Mouse (Mus musculus): Measurements from ENCODE around the gene Necab2. TPM values are rescaled to one million over a fixed set of nuclear protein-coding genes. Genes with fewer than 3 reads are reported as not detected.
A peak's percentile ranks its signal among the peaks of the same experiment; 100 is the strongest.

Necab2 gene
- polyA plus RNA-seq, 1 experiment from 2014 or later = 0.79 TPM

DNA sequence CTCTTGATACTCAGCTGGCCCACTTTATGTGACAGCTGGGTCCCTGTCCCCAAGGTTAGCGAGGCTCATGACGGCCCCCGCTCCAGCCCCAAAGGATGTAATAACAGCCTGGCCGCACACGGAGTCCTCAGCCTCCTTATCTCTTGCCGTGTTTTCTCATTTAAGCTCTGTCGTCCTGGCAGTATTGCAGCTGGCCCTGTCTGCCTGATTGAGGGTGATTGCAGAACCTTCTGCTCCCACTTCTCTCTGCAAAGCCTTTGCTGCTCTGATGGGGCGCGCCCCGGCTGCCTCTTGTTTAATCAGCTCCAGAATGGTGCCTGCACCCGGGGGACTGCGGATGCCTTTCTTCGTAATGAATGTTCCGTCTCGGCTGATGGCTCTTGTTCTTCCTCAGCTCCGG, 13.2 kb downstream of the Necab2 start:
- H3K27ac ChIP-seq (replicated peaks) = no peak overlapping the region
- no peak for ATAC-seq (ENCODE audit: extremely low read depth, insufficient number of reproducible peaks, low FRiP score, low TSS enrichment)
- H3K9me3 ChIP-seq = no peaks in the 10 kb centered on the region
- H3K9ac ChIP-seq = 0 out of 2 replicates have a peak overlapping the region, but pooled peaks have one; percentile 17
- H3K4me1 ChIP-seq = peaks cover 32% of the 10 kb centered on the region
- peak overlapping the region; percentile 54 for H3K4me2 ChIP-seq
- peaks cover 48% of the 10 kb centered on the region for H3K27me3 ChIP-seq (replicated peaks)
- no peaks in the 10 kb centered on the region for H3K36me3 ChIP-seq
- WGBS = 27% methylated on average over 16 of the region's 16 CpGs
- H3K4me3 ChIP-seq = 0 out of 2 replicates have a peak overlapping the region, but pooled peaks have one; percentile 13

DNA sequence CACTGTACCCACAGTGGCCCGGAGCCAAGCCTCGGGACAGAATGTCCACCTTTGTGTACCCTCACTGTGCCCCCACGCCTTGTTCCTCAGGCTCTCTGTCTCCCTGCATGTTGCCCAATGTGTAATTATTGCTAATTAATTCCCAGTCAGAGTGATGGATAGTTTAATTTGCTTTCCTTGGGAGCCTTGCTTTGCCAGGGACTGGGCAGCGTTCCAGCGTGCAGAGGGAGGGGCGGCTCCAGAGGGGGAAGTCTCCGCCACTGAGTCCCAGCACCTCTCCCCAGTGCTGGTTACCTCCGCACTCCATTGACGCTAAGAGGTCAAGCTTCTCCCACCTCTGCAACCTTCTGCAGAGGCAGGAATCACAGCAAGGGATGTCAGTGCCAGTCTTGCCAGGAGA, 14.8 kb downstream of the Necab2 start:
- WGBS = 74% methylated on average over 9 of the region's 9 CpGs
- Histone ChIP-seq H3K27ac (replicated peaks) (no peak overlapping the region), H3K36me3 (no peaks in the 10 kb centered on the region), H3K4me3 (no peak overlapping the region), H3K27me3 (replicated peaks) (peaks cover 63% of the 10 kb centered on the region), H3K4me2 (no peak overlapping the region), H3K9me3 (no peaks in the 10 kb centered on the region), H3K9ac (no peak overlapping the region), H3K4me1 (peaks cover 34% of the 10 kb centered on the region)
- ATAC-seq (ENCODE audit: extremely low read depth, insufficient number of reproducible peaks, low FRiP score, low TSS enrichment) = no peak

DNA sequence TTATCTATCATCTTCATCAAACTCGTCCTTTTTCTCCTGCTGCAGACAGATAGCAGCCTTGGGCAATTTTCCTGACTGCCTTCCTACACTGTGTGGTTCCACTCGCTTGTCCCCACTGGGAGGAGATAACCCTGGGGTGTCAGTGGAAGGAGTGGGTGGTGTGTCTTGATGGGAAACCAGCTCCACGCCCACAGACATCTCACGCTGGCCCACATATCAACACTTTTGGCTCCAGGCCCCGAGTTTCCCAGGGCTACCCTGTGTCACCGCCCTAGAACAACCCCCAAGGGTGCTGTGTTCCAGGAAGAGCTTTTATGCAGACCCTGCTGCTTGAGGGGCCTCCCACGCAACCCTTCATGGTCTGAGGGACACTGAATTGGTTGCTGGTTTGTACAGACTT, 17.2 kb downstream of the Necab2 start:
- Histone ChIP-seq H3K4me2 (no peak overlapping the region), H3K27ac (replicated peaks) (no peak overlapping the region), H3K9ac (no peak overlapping the region), H3K27me3 (replicated peaks) (peaks cover 72% of the 10 kb centered on the region), H3K9me3 (no peaks in the 10 kb centered on the region), H3K36me3 (no peaks in the 10 kb centered on the region), H3K4me1 (peaks cover 33% of the 10 kb centered on the region), H3K4me3 (no peak overlapping the region)
- WGBS = 44% methylated on average over 7 of the region's 7 CpGs
- no peak for ATAC-seq (ENCODE audit: extremely low read depth, insufficient number of reproducible peaks, low FRiP score, low TSS enrichment)

DNA sequence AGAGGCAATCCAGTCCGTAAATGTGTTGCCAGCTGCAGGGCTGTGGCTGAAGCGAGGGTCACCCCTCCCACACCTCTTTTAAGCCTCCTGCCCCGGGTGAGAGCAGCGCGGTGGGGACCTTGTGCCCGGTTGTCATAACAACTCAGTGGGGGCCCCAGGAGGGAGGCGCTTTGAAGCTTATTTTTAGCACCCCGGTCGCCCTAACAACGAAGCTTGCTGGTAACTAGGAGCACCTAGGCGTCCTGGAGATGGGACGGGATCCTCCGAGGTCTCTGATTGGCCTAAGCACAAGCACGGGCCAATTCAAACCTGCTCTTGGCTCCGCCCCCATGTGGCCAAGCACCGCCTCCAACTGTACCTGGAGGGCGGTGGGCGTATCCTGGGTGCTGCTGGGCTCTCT, 19.6 kb downstream of the Necab2 start:
- WGBS = 1% methylated on average over 18 of the region's 18 CpGs
- no peaks in the 10 kb centered on the region for H3K36me3 ChIP-seq

DNA sequence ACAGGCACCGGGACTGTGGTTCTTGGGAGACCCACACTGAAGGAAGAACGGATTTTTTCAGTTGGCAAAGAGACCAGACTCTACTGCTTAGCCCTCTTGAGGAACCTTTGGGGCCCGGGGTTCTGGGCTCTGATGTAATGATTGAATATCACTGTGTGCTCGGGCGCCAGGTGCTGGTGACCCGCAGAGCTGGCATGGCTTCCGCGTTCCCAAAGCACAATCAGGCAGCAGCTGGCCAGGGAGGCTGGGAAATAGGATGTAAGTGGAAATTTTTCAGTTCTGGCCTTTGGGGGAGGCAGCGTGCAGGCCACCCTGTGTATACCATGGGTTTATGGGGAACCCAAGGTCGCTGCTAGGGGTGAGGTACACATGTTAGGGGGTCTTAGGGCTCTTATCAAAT, 20.3 kb downstream of the Necab2 start:
- 67% methylated on average over 10 of the region's 10 CpGs for WGBS
- peaks cover 75% of the 10 kb centered on the region for H3K27me3 ChIP-seq (replicated peaks)
- H3K9me3 ChIP-seq = no peaks in the 10 kb centered on the region
- H3K4me1 ChIP-seq = peaks cover 25% of the 10 kb centered on the region
- H3K27ac ChIP-seq (replicated peaks) = no peak overlapping the region
- no peak overlapping the region for H3K4me2 ChIP-seq
- no peaks in the 10 kb centered on the region for H3K36me3 ChIP-seq
- H3K9ac ChIP-seq = no peak overlapping the region
- no peak overlapping the region for H3K4me3 ChIP-seq
- ATAC-seq (ENCODE audit: extremely low read depth, insufficient number of reproducible peaks, low FRiP score, low TSS enrichment) = no peak

More for the DNA sequence above, 19.6 kb downstream of the Necab2 start:
- Histone ChIP-seq H3K4me2 (peak overlapping the region; percentile 61), H3K27me3 (replicated peaks) (peaks cover 80% of the 10 kb centered on the region), H3K4me3 (peak overlapping the region; percentile 25; the same call in 1 of the 2 replicates), H3K27ac (replicated peaks) (no peak overlapping the region), H3K9ac (no peak overlapping the region), H3K9me3 (no peaks in the 10 kb centered on the region), H3K4me1 (peaks cover 25% of the 10 kb centered on the region)
- ATAC-seq (ENCODE audit: extremely low read depth, insufficient number of reproducible peaks, low FRiP score, low TSS enrichment) = peak; percentile 25; the same call in 1 of the 2 replicates

DNA sequence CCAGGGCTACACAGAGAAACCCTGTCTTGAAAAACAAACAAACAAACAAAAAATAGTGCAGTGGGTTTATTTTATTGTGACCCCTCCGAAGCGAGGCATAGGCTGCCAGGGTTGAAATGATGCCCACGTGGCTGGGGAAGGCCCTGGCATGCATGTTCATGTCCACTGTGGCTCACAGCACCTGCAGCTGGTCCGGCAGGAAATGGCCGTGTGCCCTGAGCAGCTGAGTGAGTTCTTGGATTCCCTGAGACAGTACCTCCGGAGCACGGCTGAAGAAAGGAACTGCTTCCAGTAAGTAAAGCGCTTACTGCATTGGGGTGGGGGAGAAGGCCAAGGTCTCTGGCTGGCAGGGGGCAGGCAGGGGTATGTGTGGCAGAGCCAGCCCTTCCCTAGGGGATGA, 21.6 kb downstream of the Necab2 start:
- H3K4me1 ChIP-seq = peaks cover 25% of the 10 kb centered on the region

DNA sequence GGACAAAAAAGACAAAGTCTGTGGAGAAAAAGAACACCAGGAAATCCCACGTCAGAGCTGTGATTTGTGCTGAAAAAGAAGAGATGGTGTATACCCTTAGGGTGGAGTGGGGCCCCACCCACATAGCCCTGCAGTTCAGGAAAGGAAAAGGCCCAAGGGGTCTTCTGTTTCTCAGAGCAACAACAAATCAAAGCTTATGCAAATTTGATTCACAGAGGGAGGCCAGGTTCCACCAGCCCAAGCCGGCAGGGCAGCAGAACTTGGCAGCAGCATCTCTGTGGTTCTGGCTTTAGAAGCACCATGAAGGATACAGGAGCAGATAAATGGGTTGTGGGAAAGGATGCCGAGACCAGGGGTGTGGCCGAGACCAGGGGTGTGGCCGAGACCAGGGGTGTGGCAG, 32.2 kb downstream of the Necab2 start:
- H3K9me3 ChIP-seq = no peaks in the 10 kb centered on the region
- ATAC-seq (ENCODE audit: extremely low read depth, insufficient number of reproducible peaks, low FRiP score, low TSS enrichment) = no peak
- no peak overlapping the region for H3K9ac ChIP-seq
- 0 out of 2 replicates have a peak, but pooled peaks cover under 1% of the 10 kb centered on the region for H3K4me1 ChIP-seq
- H3K36me3 ChIP-seq = no peaks in the 10 kb centered on the region
- no peak overlapping the region for H3K27ac ChIP-seq (replicated peaks)
- H3K27me3 ChIP-seq (replicated peaks) = peaks cover 4% of the 10 kb centered on the region; the same call in 1 of the 2 replicates
- H3K4me3 ChIP-seq = no peak overlapping the region
- no peak overlapping the region for H3K4me2 ChIP-seq
- WGBS = 31% methylated on average over 5 of the region's 5 CpGs

More for the DNA sequence above, 21.6 kb downstream of the Necab2 start:
- Histone ChIP-seq H3K27me3 (replicated peaks) (peaks cover 74% of the 10 kb centered on the region), H3K4me2 (no peak overlapping the region), H3K36me3 (no peaks in the 10 kb centered on the region), H3K9ac (no peak overlapping the region), H3K4me3 (no peak overlapping the region), H3K9me3 (no peaks in the 10 kb centered on the region), H3K27ac (replicated peaks) (no peak overlapping the region)
- no peak for ATAC-seq (ENCODE audit: extremely low read depth, insufficient number of reproducible peaks, low FRiP score, low TSS enrichment)
- WGBS = 88% methylated on average over 8 of the region's 8 CpGs

DNA sequence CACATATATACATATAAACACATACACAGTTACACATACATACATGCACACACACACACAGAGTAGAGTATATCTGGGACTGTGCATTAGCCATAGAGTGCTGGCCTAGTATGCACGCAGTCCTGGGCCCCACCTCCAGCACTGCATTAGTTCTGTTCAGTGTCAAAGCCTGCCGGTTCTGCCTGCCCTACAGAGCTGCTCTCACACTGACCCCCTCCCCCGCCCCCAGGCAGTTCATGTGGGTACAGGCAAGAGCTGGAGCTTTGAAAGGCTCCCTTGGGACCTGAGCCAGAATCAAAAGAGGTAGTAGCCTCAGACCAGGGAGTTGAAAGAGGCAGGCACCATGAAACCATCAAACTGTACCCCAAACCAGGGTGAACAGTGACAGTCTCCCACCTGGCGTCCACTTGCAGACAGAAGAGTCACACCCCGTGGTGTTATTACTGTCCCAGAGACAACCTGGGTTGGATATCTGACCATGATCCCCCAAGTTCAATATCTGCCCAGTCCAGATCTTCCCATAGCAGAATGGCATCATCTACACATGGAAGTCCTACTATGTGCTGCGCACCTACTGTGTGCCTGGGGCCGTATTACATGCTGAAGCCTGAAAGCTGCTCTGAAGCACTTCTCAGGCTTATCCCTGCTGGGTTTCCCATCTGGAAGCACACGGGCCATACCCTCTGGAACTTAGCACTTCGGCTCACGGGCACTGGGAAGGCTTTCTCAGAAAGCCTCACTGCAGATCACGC, 37.8 kb downstream of the Necab2 start:
- Histone ChIP-seq H3K9ac (no peak overlapping the region), H3K4me3 (no peak overlapping the region), H3K36me3 (no peaks in the 10 kb centered on the region), H3K4me2 (no peak overlapping the region), H3K4me1 (no peaks in the 10 kb centered on the region), H3K27ac (replicated peaks) (no peak overlapping the region), H3K27me3 (replicated peaks) (no peaks in the 10 kb centered on the region; the same call in 1 of the 2 replicates), H3K9me3 (no peaks in the 10 kb centered on the region)
- ATAC-seq (ENCODE audit: extremely low read depth, insufficient number of reproducible peaks, low FRiP score, low TSS enrichment) = no peak
- 74% methylated on average over 11 of the region's 11 CpGs for WGBS

DNA sequence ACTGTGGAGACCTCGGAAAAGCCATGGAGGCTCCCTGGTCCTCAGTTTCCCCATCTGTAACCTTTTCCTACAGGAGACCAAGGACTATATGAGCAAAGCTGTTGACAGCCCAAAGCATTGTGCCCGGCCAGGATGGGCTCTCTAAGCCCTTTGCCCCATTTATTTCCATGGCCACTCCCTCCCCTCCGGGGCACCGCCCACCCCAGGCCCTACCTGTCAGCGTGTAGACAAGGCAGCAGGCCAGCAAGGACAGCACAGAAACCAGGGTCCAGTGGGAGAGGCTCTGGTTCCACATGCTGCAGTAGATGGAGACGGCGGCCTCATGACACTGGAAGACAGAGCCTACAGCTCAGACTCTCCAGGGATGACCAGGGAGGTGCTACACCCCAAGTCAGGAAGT, 40.6 kb downstream of the Necab2 start:
- WGBS = 77% methylated on average over 7 of the region's 7 CpGs

DNA sequence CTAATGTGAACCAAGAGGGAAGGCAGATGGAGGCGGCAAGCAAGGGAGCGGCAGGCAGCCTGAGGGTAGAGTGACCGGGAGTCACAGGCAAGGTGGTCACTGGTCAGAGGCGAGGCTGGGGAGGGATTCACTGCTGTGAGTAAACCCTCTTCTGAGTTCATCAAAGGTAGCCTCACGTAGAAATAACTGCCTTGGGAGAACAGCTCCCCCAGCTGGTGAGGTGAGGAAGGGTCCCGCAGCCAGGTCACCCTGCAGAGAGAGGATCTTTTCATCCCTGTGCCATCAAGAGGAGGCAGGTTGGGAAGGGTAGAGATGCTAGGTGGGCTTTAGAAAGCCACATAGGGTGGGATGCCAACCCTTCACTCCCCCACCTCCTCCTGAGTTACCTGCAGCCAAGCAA, 50.3 kb downstream of the Necab2 start:
- peaks cover 4% of the 10 kb centered on the region for H3K4me1 ChIP-seq
- ATAC-seq (ENCODE audit: extremely low read depth, insufficient number of reproducible peaks, low FRiP score, low TSS enrichment) = no peak
- no peaks in the 10 kb centered on the region for H3K9me3 ChIP-seq
- no peak overlapping the region for H3K9ac ChIP-seq
- no peak overlapping the region for H3K4me2 ChIP-seq
- peaks cover 49% of the 10 kb centered on the region for H3K27me3 ChIP-seq (replicated peaks)
- H3K36me3 ChIP-seq = no peaks in the 10 kb centered on the region
- WGBS = 23% methylated on average over 6 of the region's 6 CpGs
- H3K4me3 ChIP-seq = no peak overlapping the region
- no peak overlapping the region for H3K27ac ChIP-seq (replicated peaks)

More for the DNA sequence above, 40.6 kb downstream of the Necab2 start:
- Histone ChIP-seq H3K27me3 (replicated peaks) (peaks cover 5% of the 10 kb centered on the region; the same call in 1 of the 2 replicates), H3K36me3 (no peaks in the 10 kb centered on the region), H3K4me2 (no peak overlapping the region), H3K27ac (replicated peaks) (no peak overlapping the region), H3K9ac (no peak overlapping the region), H3K4me1 (peaks cover 19% of the 10 kb centered on the region), H3K9me3 (no peaks in the 10 kb centered on the region), H3K4me3 (no peak overlapping the region)
- no peak for ATAC-seq (ENCODE audit: extremely low read depth, insufficient number of reproducible peaks, low FRiP score, low TSS enrichment)

DNA sequence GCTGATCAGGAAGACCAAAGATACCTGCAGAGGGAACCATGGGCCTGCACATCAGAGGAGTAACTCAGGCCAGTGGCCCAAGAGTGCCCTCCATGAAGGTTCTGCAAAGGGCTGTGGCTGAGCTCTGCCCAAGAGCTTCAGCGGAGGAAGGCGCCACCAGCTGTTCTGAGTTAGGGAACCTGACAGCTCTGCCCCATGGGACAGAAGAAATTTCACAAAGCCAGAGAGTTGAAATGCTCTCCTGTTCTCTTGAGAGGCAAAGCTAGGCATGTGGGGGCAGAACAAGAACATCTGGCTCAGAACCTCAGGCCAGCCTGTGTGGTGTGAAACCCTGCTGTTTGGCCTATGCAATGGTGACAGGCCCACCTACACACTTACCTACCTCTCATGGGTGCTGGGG, 53.3 kb downstream of the Necab2 start:
- no peaks in the 10 kb centered on the region for H3K36me3 ChIP-seq
- 87% methylated on average over 2 of the region's 2 CpGs for WGBS
- peaks cover 39% of the 10 kb centered on the region for H3K27me3 ChIP-seq (replicated peaks)
- no peaks in the 10 kb centered on the region for H3K9me3 ChIP-seq
- no peak for ATAC-seq (ENCODE audit: extremely low read depth, insufficient number of reproducible peaks, low FRiP score, low TSS enrichment)
- H3K9ac ChIP-seq = no peak overlapping the region
- no peak overlapping the region for H3K4me3 ChIP-seq
- H3K27ac ChIP-seq (replicated peaks) = no peak overlapping the region
- H3K4me1 ChIP-seq = peaks cover 20% of the 10 kb centered on the region
- H3K4me2 ChIP-seq = no peak overlapping the region

DNA sequence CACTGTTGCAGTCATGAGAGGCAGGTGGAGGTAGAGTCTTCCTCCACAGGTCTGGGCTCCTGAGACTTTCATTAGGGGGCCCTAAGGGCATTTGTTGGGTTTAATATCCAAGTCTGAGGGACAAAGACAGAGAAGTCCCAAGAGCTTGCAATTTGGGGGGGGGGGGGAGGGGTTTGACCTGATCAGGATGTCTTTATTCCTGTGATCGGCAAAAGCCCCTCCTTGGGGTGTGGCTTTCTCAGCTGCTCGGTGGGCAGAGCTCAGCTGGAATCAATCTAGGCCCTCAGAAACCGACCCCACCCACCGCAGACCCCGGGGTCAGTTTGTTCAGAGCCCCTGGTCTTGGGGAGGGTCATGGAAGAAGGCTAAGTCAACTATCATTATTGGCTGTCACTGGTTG, 55.1 kb downstream of the Necab2 start, which contains the start of gene Slc38a8:
Slc38a8 (minus strand) TSS at position 101 of the 400 bp plus-strand sequence.
- peak within 1 kb of the TSS; percentile 28; the same call in 1 of the 2 replicates for H3K9ac ChIP-seq
- H3K4me2 ChIP-seq = no peak within 1 kb of the TSS
- WGBS = 58% methylated on average over 5 of the region's 5 CpGs
- peaks cover 9% of the 10 kb centered on the region for H3K36me3 ChIP-seq
- no peak for ATAC-seq (ENCODE audit: extremely low read depth, insufficient number of reproducible peaks, low FRiP score, low TSS enrichment)
- no peaks in the 10 kb centered on the region for H3K9me3 ChIP-seq
- peaks cover 31% of the 10 kb centered on the region for H3K27me3 ChIP-seq (replicated peaks)
- H3K4me1 ChIP-seq = peaks cover 32% of the 10 kb centered on the region
- no peak within 1 kb of the TSS for H3K4me3 ChIP-seq
- no peak within 1 kb of the TSS for H3K27ac ChIP-seq (replicated peaks)

Measured in heart, embryonic 13.5 days (tissue).